Mouse (Mus musculus) testis, adult 2 months (tissue): ENCODE measurements at regions not wholly inside any gene's neighbourhood (a gene's known extent, or its start where the extent isn't known, plus 50 kb on each side); places are given as distances from the start of the nearest gene placed in this dataset.

ENCODE experiments used
- CTCF ChIP-seq: fragments of 200-500 bp; IDR thresholded peaks from 2 replicates; pipeline ENCODE4 v1.5.1; 2012; ENCODE audit warnings: low read depth, mild to moderate bottlenecking, inconsistent platforms, low read length, moderate library complexity; ENCODE audit not compliant: control insufficient read depth, insufficient read depth, insufficient replicate concordance
- POLR2A ChIP-seq: fragments of 200-500 bp; IDR thresholded peaks from 2 replicates; pipeline ENCODE4 v1.6.1; 2012; ENCODE audit warnings: low read depth, mild to moderate bottlenecking, inconsistent platforms, low read length, moderate library complexity; ENCODE audit not compliant: control insufficient read depth

DNA sequence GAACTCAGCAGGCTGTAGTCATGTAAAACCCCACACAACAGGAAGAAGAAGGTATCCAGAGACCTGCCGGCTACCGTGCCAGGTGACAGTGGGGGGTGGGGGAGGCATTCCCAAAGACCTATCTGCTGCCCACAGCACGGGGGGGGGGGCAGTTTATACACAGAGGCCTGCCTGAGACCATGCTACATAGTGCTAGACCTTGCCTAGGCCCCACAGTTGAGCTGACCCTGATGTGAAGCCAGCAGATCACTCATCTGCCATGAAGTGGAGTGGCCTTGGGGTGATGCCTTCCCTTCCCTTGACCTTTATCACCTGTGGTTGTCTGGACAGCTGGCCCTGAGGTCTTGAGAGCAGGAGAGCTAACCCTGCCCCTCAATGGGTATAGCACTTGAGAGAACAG lies 108.6 kb upstream of the Pik3r1 start:
- TF ChIP-seq CTCF (no peak), POLR2A (no peak)
